Mouse (Mus musculus) thymus, adult 2 months (tissue): ENCODE results near the gene Gfral. TPM values are rescaled to one million over a fixed set of nuclear protein-coding genes. Genes with fewer than 3 reads are reported as not detected.

Experiments
- DNase-seq: peaks from one replicate; pipeline ENCODE4 v3.0.0; 2021
- H3K27ac ChIP-seq: fragments of 200-500 bp; 2 replicates; pipeline ENCODE4 v1.5.1; 2012; ENCODE audit warnings: low read length, control low read depth; ENCODE audit not compliant: control insufficient read depth, insufficient read depth
- H3K27me3 ChIP-seq: fragments of 200-500 bp; 2 replicates; pipeline ENCODE4 v1.6.1; 2012; ENCODE audit warnings: mild to moderate bottlenecking, low read length, moderate library complexity, mixed read lengths; ENCODE audit not compliant: control insufficient read depth, insufficient read depth
- H3K36me3 ChIP-seq: fragments of 200-500 bp; 2 replicates; pipeline ENCODE4 v1.6.1; 2012; ENCODE audit warnings: mild to moderate bottlenecking, low read length, moderate library complexity; ENCODE audit not compliant: control insufficient read depth, insufficient read depth
- H3K4me1 ChIP-seq: fragments of 200-500 bp; replicated peaks from 2 replicates; pipeline ENCODE4 v1.6.1; 2012; ENCODE audit warnings: low read length; ENCODE audit not compliant: control insufficient read depth, insufficient read depth
- H3K4me3 ChIP-seq: fragments of 200-500 bp; 2 replicates; pipeline ENCODE4 v1.5.1; 2012; ENCODE audit warnings: mild to moderate bottlenecking, low read length, control low read depth, moderate library complexity; ENCODE audit not compliant: control insufficient read depth, insufficient read depth
- CTCF ChIP-seq: fragments of 200-500 bp; IDR thresholded peaks from 2 replicates; pipeline ENCODE4 v1.5.1; 2012; ENCODE audit warnings: mild to moderate bottlenecking, control low read depth, low read length, moderate library complexity, borderline replicate concordance; ENCODE audit not compliant: control insufficient read depth, poor library complexity, insufficient read depth; ENCODE audit errors: extremely low read depth
- POLR2A ChIP-seq: fragments of 200-500 bp; IDR thresholded peaks from 2 replicates; pipeline ENCODE4 v1.6.1; 2012; ENCODE audit warnings: mild to moderate bottlenecking, low read length, control low read depth, moderate library complexity; ENCODE audit not compliant: control insufficient read depth, poor library complexity, insufficient read depth; ENCODE audit errors: extremely low read depth
- WGBS: fragments of 180-500 bp; shearing (Covaris S2); methylation state at CpG from one replicate; pipeline ENCODE4 v1.1.7; 2018; 5-methylcytosine and 5-hydroxymethylcytosine counted together
- polyA plus RNA-seq: library from polyadenylated mRNA; depleted of rRNA; stranded (reverse); fragments of >200 nt; gene quantifications from 2 replicates; pipeline ENCODE4 v1.2.3, GENCODE M21; 2012

Gene Gfral
- polyA plus RNA-seq, 1 experiment: not detected

- H3K27me3 ChIP-seq: no peaks in the 10 kb centered on the region
- H3K4me3 ChIP-seq: no peak overlapping the region
- no peak overlapping the region for H3K27ac ChIP-seq
- WGBS: 88% methylated on average over 5 of the region's 5 CpGs
- no peaks in the 10 kb centered on the region for H3K36me3 ChIP-seq
- TF ChIP-seq CTCF (no peak), POLR2A (no peak)
- DNase-seq: no peak
- H3K4me1 ChIP-seq: no peaks in the 10 kb centered on the region
Measured at GRCm38 (mm10) chr9:76172686-76173295, 40.7 kb downstream of the Gfral start.

- no peaks in the 10 kb centered on the region for H3K27me3 ChIP-seq
- no peaks in the 10 kb centered on the region for H3K36me3 ChIP-seq
- DNase-seq: no peak
- TF ChIP-seq POLR2A (no peak), CTCF (no peak)
- WGBS: 48% methylated on average over 3 of the region's 3 CpGs
- H3K4me1 ChIP-seq: no peaks in the 10 kb centered on the region
- H3K27ac ChIP-seq: no peak overlapping the region
- no peak overlapping the region for H3K4me3 ChIP-seq
Measured at GRCm38 (mm10) chr9:76168355-76168754, 45.1 kb downstream of the Gfral start.

GRCm38 (mm10) chr9:76162446-76162845 lies 51.0 kb downstream of the Gfral start:
- no peak overlapping the region for H3K27ac ChIP-seq
- no peak for DNase-seq
- H3K27me3 ChIP-seq: no peaks in the 10 kb centered on the region
- H3K4me1 ChIP-seq: no peaks in the 10 kb centered on the region
- TF ChIP-seq POLR2A (no peak), CTCF (no peak)
- no peak overlapping the region for H3K4me3 ChIP-seq
- WGBS: 86% methylated on average over 8 of the region's 8 CpGs
- H3K36me3 ChIP-seq: no peaks in the 10 kb centered on the region

- 81% methylated on average over 3 of the region's 3 CpGs for WGBS
- H3K27ac ChIP-seq: no peak overlapping the region
- no peak for TF ChIP-seq POLR2A
- no peak for TF ChIP-seq CTCF
- H3K27me3 ChIP-seq: no peaks in the 10 kb centered on the region
- H3K36me3 ChIP-seq: no peaks in the 10 kb centered on the region
- no peak overlapping the region for H3K4me3 ChIP-seq
- no peak for DNase-seq
- H3K4me1 ChIP-seq: no peaks in the 10 kb centered on the region
Measured at GRCm38 (mm10) chr9:76145593-76145992, 67.9 kb downstream of the Gfral start.

- Histone ChIP-seq H3K4me1 (no peaks in the 10 kb centered on the region), H3K27ac (no peak overlapping the region), H3K36me3 (no peaks in the 10 kb centered on the region), H3K27me3 (no peaks in the 10 kb centered on the region), H3K4me3 (no peak overlapping the region)
- DNase-seq: no peak
- WGBS: 88% methylated on average over 3 of the region's 3 CpGs
- TF ChIP-seq CTCF (no peak), POLR2A (no peak)
Measured at GRCm38 (mm10) chr9:76138378-76139109, 74.9 kb downstream of the Gfral start.

GRCm38 (mm10) chr9:76134042-76134441 lies 79.4 kb downstream of the Gfral start:
- no peak overlapping the region for H3K4me3 ChIP-seq
- TF ChIP-seq CTCF (no peak), POLR2A (no peak)
- WGBS: 87% methylated on average over 6 of the region's 6 CpGs
- DNase-seq: no peak
- H3K27ac ChIP-seq: no peak overlapping the region
- no peaks in the 10 kb centered on the region for H3K36me3 ChIP-seq
- no peaks in the 10 kb centered on the region for H3K27me3 ChIP-seq
- H3K4me1 ChIP-seq: no peaks in the 10 kb centered on the region

- Histone ChIP-seq H3K36me3 (no peaks in the 10 kb centered on the region), H3K27ac (no peak overlapping the region), H3K4me3 (no peak overlapping the region), H3K27me3 (no peaks in the 10 kb centered on the region), H3K4me1 (no peaks in the 10 kb centered on the region)
- no peak for DNase-seq
- 50% methylated on average over 1 of the region's 1 CpGs for WGBS
- TF ChIP-seq POLR2A (no peak), CTCF (no peak)
Measured at GRCm38 (mm10) chr9:76129353-76129752, 84.1 kb downstream of the Gfral start.
